Mouse (Mus musculus) layer of hippocampus, postnatal 14 days (tissue): ENCODE measurements around the gene Ift52. TPM values are rescaled to one million over a fixed set of nuclear protein-coding genes. Genes with fewer than 3 reads are reported as not detected.
"Not testable (repeated sequence)": the region's sequence is repeated elsewhere in the genome, so short reads cannot be mapped to it uniquely, and the experiment has no call there.

Experiments used
- DNase-seq, 2 experiments: peaks; one replicate each; pipeline ENCODE4 v3.0.0; 2021 to 2022; ENCODE audit warnings: low spot score in 2 of 2, mixed read lengths in 1 of 2
- total RNA-seq, 2 experiments: library from RNA; stranded (reverse); gene quantifications; 2 replicates each; pipeline ENCODE4 v1.2.3; 2021

The Ift52 gene
- total RNA-seq, 2 experiments from 2014 or later = 26.4 to 27.0 TPM

DNA sequence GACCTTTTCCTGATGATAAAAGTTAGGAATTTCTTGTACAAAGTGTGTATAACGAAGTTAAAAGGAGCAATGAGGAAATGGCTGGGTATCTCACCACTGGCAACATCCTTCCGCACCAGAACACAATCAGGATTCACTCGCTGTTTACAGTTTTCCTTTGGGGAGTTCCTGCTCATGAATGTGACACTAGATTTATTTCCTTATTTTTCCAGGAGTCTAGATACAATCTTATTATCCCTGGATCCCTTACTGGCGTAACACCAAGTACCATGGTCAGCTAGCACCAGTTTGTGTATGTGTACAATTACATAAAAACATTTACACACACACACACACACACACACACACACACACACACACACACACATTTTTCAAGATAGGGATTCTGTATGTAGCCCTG lies 9.9 kb upstream of the Ift52 start:
- DNase-seq = no peak

GRCm38 (mm10) chr2:163031289-163031688 lies 14.1 kb downstream of the Ift52 start:
- no peak for DNase-seq

DNA sequence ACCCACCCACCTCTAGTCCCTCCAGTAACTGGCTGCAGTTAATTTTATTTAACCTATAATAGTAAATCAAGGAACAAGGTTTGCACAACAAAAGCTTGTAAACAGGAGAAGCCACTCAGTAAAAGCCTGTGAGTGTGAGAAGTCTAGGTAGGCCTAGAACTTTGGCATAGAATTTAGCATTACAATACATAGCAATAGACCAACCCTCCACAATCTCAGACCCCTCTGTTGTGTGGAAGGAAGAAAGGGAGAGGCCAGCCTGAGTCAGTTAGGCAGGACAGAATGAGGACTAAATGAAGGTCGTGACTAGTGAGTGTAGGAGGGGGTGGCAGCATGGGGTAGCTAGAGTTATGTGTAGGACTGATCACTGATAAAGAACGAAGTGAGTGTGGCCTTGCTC lies 14.6 kb downstream of the Ift52 start:
- DNase-seq = no peak

GRCm38 (mm10) chr2:163032622-163033021 lies 15.5 kb downstream of the Ift52 start:
- no peak for DNase-seq

DNA sequence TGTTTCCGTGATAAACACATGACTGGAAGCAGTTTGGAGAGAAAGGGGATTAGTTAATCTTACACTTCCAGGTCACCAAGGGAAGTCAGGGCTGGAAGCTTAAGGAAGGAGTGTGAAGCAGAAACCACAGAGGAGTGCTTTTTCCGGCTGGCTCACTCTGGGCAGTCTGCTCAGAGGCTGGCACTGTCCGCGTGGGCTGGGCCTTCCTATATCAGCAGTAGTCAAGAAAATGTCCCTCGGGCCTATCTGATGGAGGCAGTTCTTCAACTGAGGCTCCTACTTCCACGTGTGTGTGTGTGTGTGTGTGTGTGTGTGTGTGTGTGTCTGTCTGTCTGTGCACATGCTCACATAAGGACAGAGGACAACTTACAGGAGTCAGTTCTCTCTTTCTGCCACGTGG lies 22.8 kb downstream of the Ift52 start:
- DNase-seq = no peak

GRCm38 (mm10) chr2:163048125-163048524 lies 31.0 kb downstream of the Ift52 start:
- peak; percentile 71 to 72 for DNase-seq

DNA sequence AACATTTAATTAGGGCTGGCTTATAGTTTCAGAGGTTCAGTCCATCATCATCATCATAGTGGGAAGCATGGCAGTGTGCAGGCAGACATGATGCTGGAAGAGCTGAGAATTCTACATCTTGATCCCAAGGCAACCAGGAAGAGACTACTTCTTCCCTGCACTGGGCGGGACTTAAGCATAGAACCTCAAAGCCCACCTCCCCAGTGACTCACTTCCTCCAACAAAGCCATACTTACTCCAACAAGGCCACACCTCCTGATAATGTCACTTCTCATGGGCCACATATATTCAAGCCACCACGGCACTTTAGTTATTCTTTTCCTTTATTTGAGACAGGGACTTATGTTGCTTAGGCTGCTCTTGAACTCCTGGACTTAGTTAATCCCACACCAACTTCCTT lies 32.0 kb downstream of the Ift52 start:
- DNase-seq = no peak

DNA sequence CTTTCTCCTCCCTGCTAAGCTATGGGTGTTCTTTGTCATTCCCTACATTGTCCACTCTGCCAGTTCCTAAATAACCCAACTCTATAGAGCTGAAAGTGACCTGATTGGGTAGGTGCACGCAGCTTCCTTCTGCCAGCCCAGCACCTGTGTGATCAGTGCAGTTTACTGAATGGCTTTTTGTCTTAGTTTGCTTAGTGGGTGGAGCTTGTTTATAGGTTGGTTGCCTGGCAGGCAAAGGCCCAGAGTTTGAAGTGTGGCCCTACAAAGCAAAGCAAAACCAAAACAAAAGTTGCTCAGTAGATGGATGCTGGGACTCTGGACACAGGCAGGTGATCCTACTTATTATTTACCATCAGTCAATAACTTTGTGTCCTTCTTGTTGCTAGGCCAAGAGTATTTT lies 34.5 kb downstream of the Ift52 start:
- no peak for DNase-seq

GRCm38 (mm10) chr2:163052101-163052500 lies 34.9 kb downstream of the Ift52 start:
- DNase-seq = no peak

GRCm38 (mm10) chr2:163052826-163053225 lies 35.7 kb downstream of the Ift52 start:
- no peak for DNase-seq

- DNase-seq = peak; percentile 72 to 88
Measured at GRCm38 (mm10) chr2:163054335-163054840, 37.2 kb downstream of the Ift52 start, which contains the start of gene Mybl2. Gene Mybl2, plus strand, starts transcription at chr2:163054687.

GRCm38 (mm10) chr2:163054891-163055494 lies 37.8 kb downstream of the Ift52 start:
- no peak for DNase-seq

- DNase-seq = no peak
Measured at GRCm38 (mm10) chr2:163055715-163056114, 38.6 kb downstream of the Ift52 start.

- DNase-seq = no peak
Measured at GRCm38 (mm10) chr2:163056584-163056983, 39.4 kb downstream of the Ift52 start.

GRCm38 (mm10) chr2:163058981-163059380 lies 41.8 kb downstream of the Ift52 start:
- DNase-seq = not testable (repeated sequence)

DNA sequence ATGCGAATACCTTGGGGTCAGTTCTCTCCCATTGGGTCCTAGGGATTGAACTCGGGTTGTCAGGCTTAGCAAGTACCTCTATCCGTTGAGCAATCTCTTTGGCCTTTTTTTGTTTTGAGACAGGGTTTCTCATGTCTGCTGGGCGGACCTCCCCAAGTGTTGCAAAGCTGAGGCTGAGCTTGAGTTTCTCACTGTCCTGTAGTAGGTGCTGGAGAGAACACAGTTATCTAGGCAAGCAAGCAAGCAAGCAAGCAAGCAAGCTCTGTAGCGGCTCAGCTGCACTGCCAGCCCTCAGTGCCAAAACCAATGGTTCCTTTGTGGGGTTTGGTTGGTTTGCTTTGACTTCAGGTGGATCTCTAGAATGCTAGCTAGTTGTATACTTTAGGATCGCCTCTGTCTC lies 43.5 kb downstream of the Ift52 start:
- DNase-seq = no peak

DNA sequence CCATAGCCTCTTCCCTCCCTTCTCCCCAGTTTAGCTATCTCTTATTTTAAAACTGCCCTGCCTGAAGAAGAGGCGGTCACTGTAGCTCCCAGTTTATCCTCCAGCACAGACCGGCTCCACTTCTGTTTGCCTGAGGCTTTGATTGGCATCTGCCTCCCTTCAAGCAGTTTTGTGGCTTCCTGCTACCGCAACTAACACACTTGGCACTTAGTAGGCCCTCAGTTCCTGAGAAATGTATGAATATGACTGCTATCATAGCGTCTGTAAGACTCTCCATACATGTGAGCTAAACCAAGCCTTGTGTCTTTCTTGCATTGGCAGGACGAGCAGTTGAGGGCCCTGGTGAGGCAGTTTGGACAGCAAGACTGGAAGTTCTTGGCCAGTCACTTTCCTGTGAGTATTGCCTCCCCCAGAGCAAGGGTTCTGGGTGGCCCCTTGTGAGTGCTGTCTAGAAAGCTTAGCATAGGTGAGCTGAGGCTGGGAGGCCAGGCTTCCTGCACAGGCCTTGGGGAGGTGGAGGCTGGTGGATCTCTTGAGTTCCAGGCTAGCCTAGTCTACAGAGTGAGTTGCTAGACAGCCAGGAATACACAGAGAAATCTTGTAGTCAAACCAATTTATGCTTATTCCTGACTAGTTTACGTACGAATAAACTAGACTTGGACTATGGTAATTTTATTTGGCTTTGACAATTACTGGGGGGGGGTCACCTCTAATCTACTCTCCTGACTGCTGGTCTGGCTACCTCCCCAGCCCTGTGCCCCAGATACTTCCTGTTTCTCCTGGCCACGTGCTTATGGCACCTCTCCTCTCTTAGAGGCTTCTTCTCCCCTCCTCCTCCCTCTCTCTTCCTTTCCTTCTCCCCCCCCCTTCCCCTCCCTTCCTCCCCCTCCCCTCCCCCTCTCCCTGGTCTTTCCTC lies 44.3 kb downstream of the Ift52 start:
- DNase-seq = no peak

DNA sequence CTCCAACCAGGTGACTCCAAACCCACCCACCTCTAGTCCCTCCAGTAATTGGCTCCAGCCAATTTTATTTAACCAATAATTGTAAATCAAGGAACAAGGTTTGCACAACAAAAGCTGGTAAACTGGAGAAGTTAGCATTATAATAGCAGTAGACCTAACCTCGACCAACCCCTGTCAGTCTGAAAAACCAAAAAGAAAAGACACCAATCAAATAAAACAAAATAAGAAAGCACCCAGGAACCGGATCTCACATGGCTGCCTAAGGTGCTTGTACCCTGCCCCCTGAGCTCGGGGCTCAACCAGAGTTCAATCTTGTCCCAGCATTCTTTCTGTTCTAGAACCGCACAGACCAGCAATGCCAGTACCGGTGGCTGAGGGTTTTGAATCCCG lies 45.0 kb downstream of the Ift52 start:
- no peak for DNase-seq

DNA sequence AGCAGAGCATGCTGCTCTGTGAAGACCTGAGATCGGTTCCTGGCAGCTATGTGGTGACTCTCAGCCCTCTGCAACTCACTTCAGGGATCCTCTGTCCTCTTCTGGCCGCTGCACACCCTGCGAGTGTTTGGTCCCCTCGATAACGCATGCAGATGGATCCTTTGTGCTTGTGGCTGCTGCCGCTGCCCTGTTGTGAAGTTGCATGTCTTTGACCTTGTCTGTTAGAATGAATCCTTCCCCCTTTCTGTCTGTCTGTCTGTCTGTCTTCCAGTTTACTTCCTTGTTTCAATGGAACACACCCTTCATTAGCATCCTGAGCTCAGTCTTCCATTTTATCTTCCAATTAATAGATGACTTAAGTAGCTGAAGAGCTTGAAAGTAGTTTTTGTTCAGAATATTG lies 49.2 kb downstream of the Ift52 start:
- no peak for DNase-seq

GRCm38 (mm10) chr2:163067233-163067632 lies 50.1 kb downstream of the Ift52 start:
- DNase-seq = no peak

- no peak for DNase-seq
Measured at GRCm38 (mm10) chr2:163070213-163070612, 53.1 kb downstream of the Ift52 start.

- no peak for DNase-seq
Measured at GRCm38 (mm10) chr2:163071590-163071989, 54.4 kb downstream of the Ift52 start.
